Mouse (Mus musculus) spleen, postnatal 14 days (tissue): ENCODE results near the gene Gm17490.
A peak's percentile ranks its signal among the peaks of the same experiment; 100 is the strongest.

Source experiments
- DNase-seq, 2 experiments: peaks; one replicate each; pipeline ENCODE4 v3.0.0; 2021 to 2022; ENCODE audit warnings: low spot score in 2 of 2

The Gm17490 gene

DNA sequence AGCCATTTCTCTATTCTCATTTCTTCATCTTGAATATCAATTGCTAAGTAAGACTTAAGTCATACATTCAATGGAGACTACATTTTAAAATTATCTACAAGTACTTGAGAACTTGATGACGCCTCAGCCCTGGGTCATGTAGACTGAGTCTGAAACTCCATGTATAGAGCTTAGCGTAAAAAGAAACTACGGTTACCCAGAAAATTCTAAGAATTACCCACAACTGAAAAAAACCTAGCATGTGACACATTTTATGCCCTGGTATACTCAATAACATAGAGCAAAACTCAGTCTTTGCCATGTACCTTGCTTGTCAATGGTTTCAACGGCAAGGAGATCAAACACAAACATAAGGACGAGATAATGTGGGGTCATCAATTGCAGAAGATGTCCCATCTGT is at the start of gene Gm17490:
TSS of gene Gm17490 (minus strand) at position 375 of the 400 bp plus-strand sequence.
- DNase-seq, result no peak

DNA sequence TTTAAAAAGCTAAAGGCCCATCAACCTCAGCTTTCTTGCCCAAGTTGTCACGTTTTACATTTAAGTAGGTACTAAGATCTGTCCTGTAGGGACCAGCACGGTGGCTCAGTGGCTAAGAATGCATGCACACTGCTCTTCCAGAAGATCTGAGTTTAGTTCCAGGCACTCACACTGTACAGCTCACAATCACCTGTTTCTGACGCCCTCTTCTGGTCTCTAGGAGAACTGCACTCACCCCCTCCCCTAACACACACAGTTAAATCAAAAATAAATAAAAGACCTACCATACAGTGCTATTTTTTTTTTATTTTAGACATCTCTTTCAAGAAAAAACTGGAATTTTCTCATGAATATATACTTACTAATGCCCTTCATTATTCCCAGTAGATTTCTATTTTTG is 46.1 kb upstream of the Gm17490 start:
- no peak for DNase-seq

DNA sequence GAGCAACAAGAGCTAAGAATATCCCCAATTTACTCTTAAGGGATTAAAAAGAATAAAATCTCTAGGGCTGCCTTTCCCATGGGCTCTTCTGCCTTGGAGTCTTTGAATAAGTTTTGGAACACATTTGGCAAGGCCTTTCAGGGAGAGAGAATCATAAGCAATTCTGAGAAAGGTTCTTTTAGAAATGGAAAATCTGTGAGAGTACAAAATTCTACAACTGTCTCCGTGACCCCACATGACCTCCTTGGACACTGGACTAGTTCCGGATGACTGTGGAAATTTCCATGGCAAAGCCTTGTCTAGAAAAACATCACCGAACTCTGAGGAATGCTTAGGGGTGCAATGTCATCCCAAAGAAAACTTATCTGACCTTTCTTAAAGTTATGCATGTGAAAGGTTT is 39.3 kb upstream of the Gm17490 start:
- no peak for DNase-seq

DNA sequence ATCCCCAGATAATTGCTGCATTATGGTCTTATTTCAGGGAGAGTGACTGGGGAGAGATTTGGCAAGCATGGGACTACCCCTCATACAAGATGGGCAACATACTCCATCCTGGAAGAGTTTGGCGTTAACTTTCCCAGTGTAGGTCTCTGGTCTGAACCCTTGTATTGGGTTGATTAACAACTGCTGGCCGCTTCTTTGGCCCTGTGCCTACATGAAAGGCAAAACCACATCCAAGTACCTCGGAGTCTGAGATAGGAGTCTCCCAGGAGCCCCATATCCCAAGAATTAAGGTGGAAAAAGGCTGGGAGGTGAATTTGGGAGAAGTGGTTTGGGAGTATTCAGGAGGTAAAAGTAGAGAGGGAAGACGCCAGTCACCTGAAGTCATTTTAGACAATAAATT is 38.7 kb upstream of the Gm17490 start:
- no peak for DNase-seq

DNA sequence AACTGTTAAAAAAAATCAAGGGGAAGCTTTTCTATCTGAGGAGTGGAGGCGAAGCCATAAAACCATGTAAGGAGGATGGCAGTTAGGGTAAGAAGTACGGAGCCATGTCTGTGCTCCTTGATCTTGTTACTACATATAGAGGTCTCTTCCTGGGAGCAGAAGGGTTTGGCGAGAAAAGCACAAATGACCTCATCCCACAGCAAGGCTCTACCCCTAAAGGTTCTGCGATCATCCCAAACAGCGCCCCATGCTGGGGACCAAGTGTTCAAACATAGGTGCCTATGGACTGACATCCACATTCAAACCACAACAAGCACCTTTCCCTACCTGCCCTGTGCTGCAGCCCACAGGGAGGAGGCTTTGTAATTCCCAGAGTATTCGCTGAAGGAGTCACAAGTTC is 38.3 kb upstream of the Gm17490 start:
- peak in 1 of 2 experiments; percentile 41 for DNase-seq

DNA sequence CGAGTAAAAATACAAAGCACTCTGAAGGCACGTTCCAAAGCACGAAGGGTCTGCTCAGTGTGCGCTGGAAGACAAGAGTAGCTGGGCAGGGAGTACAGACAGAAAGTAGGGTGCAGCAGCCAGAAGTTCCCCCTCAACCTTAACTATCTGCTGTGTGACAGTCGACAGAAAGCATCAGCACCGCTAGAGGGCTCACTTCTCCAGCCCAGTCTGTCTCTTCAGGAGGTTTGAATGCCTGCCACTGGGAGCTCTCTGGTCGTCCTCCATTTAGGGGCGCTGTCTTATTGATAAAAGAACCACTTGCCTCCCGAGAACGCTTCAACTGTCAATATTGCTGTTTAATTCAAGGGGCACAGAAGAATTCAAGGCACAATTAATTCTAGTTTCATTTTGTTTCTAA is 37.9 kb upstream of the Gm17490 start:
- DNase-seq, result peak; percentile 59 to 78

DNA sequence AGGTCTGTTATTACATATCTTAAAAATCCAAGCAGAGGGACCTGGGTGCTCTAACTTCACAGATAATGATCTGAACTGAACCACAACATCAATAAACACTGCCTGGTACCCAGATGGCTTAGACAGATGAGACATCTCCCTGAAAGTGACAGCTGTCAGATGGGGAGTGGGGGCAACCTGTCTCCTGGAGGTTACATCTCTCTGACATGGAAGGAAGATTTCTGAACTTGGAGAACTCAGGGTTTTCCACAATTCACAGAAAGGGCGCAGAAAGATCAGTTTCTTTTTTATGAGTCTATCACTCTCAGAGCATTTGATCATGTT is 36.8 kb upstream of the Gm17490 start:
- no peak for DNase-seq

DNA sequence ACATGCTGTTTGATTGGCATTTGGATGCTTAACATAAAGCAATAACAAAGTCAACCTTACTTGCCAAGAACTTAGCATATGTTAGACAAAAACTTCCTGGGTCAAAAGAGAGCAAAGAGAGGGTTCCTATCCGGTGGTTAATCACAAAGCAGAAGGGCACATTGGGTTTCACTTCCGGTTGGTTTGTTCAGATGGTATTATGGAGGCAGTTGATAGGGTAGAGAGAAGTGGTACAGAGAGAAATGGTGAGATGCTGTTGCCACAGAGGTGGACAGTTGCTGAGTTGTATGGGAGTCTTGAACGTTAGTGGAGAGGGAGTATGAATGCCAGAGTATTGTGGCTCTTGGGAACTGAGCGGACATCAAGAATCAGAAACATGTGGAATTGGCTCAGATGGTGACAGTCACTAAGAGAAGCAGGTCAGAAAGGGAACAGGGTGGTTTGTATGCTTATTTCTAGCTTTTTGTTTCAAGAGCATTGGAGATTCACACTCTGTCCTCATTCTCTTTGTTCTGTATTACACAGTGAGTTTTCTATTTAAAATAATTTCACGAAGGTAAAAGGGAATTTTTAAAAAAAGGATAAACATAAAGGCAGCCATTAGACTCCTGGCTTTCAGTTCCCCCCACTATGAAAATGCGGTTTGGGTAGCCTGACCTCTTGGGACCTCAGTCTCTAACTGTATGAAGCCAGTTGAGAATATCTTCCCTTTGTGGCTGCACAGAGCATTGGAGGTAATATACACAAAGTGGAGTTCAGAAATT is 36.3 kb upstream of the Gm17490 start:
- DNase-seq, result no peak

DNA sequence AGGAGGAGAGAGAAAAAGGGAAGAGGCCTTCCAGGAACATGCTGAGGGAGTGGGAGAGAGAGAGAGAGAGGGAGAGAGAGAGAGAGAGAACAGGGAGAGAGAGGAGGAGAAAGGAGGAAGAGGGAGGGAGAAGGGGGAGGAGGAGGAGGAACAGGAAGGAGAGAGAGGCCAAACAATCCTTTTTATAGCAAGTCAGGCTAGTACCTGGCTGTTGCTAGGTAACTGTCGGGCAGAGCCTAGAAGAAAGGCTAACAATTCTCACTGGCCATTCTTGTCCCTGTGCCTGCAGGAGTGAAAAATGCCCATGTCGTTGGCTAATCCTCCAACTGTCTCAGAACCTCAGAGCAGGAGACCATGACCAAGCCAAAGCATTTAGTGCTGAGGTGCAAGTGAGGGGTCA is 33.2 kb upstream of the Gm17490 start:
- DNase-seq, result no peak

DNA sequence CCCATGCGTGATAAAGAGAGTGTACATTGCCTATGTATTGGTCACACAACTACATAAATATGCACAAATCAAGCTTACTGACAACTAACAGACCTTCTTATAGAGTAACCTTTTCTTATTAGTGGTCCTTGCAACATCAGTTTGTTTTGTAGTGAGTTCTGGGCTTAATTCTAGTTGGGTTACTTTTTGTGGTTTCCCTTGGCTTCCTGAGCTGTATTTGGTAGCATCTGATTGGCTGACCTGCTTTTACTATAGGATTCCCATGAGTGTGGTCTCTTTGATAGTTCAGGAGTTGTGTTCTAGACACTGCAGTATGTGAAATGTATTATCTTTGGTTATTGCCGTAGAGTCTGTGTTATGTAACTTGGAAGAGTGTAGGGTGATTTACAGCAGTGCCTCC is 31.5 kb upstream of the Gm17490 start:
- no peak for DNase-seq

DNA sequence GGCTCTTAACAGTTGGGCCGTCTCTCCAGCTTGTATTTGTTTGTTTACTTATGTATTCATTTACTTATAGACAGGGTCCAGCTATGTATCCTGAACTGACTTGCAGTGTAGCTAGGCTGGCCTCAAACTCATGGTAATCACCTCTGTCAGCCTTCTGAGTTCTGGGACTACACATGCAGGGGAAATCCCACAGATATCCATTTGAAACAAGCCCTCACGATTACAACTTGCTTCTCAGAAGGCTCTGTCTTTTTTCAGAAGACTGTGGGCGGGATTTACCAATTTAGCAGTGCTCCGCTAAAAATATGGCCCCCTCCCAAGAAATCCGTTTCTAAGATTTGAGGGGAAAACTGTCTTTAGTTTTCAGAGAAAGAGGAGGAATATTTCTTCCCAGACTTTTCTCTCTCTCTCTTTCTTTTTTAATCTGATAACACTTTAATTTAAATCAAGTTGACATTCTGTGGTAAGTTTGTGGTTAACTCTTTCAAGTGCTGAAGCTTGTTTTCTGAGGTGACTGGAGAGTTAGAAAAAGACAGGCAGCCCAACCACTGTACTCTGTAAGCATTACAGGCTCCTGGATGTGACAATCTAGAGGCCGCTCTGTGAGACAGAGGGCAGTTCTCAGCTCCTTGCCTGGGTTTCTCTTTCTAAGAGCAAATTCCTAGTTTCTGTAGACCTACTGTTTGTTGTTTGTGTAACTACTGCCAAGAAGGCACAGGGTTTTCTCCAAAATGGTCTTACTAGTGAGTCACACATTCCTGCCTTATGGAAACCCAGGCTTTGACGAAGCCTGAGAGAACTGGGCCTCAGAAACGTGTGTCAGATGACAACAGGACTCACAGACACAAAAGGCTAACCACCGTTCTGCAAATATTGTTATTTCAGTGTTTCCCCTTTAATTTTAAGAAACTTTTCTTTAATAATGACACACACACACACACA is 29.2 kb upstream of the Gm17490 start:
- no peak for DNase-seq

DNA sequence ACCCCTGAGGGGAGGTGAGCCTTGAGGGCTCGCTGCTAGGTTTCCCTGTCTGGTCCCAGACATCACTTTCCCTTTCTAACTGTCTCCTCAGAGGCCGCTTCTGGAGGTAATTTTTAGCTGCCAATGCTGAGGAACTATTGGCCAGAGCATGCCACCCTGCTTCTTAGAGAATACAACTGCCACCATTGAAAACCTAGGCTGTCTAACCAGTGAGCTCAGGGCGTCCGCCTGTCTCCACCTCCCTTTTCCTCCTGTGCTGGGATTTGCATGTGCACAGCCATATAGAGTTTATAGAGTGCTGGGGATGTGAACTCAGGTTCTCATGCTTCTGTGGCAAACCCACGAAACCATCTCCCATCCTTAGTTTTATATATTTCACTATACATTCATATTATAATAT is 27.7 kb upstream of the Gm17490 start:
- DNase-seq, result no peak

DNA sequence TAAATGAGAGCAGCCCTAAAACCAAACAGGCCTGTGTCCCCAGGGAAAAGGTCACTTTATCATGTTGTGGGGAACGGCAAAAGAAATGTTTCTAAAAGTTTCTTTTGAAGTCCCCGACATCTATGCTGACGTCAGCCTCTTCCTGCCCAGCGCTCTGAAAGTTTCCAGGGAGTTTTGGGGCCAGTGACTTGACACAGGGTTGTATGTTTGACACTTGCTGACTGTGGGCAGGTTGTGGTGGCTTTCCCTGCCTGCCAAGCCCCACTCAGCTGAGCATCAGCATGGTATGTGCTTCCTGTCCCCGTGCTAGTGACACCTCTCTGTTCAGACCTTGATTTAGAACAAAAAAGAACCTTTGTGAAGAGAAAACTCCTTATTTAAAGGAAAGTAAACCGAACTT is 27.3 kb upstream of the Gm17490 start:
- DNase-seq, result no peak

DNA sequence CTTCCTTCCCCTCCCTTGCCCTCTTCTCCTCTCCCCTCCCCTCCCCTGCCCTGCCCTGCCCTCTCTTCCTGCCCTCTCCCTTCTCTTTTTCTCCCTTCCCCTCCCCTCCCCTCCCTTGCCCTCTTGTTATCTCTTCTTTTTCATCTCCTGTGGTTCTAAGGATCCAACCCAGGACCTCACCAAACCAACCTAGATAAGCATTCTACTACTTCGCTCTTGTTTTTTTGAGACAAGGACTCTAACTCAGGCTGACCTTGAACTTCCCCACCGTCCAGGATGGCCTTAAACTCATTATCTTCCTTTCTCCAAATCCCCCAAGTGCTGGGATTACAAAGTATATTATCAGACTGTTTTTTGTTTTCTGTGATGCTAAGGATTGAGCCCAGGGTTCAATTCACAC is 26.7 kb upstream of the Gm17490 start:
- DNase-seq, result no peak

DNA sequence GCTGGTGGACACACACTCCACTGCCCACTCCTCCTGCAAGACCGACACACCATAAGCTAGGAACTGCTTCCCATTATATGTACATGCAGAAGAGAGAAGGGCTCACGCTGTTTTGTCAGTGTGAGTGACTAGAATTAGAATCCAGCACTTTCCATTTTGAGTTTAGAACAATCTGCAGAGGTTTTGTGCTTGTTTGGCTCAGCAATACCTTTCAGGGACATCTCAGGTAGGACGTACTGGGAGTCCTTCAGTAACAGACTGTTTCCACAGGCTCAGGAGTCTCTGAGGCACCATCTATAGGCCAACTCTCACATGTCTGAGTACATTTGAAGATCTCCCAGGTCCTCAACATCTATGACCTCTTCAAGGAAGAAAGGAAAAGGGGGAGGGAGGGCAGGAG is 26.1 kb upstream of the Gm17490 start:
- no peak for DNase-seq

DNA sequence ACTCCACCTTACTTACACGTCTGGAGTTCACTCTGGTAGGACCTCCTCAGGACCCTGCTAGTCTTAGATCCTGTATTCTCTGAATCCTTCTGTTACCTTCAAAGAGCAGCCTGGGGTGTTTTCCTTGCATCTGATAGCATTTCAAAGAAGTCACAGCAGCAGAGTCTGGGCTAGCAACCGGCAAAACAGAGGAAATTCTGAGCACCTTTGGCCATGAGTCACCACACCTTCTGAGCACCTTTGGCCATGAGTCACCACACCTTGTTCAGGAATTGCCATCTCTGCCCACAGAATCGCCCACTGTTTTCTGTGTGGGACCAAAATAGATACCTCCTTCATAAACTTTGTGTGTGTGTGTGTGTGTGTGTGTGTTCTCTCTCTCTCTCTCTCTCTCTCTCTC is 25.4 kb upstream of the Gm17490 start:
- DNase-seq, result no peak

DNA sequence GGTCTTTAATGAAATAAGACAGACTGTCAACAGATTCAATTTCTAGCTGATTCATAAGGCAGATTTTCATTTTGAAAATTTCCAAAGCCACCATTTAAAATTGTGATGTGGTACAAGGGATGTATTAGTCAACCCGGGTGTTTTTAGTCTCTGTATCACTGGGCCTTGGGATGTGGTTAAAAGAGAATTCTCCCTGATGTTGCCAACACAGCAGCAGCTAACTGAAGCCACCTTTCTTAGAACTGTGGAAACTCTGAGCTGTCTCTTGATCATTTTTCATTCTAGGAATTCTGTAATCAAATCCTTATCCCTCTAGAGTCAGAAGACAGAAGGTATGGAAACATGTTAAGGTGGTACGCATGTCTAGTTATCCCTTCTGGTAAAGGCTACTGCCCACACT is 19.2 kb upstream of the Gm17490 start:
- no peak for DNase-seq

DNA sequence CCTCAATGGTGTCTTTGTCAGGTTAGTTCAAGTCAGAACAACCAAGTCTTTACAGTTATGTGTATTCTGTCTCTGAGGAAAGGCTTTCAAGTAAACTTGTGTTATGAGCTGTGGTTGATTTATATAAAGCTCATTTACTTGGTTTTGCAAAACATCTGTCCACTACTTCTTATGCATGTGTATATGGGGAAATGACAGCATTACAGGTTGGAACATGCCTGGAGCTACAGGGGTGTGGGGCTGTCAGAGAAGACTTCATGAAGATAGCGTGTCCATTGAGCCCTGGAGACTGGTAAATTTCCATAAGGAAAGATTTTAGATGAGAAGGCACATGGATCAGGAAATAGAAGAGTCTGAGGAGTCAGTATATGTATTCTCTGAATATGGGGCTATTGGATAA is 18.0 kb upstream of the Gm17490 start:
- DNase-seq, result no peak

DNA sequence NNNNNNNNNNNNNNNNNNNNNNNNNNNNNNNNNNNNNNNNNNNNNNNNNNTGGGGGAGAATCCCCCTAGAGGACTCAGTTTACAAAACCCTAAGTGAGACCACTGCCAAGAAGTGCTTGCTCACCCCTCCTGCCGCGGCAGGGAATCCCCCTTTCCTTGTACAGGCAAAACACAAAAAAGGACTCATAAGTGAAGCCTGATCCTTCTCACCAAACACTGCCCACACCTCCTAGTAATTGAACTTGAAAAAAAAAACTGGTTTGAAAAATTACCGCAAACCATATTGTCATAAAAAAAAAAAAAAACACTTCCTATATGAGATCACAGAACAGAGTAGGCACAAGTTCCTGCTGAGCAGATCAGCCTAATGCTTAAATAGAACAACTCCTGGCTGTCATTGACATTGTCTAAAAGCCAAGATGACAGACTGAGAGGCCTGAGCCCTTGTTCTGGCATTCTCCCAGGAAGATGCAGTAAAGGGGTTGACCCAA is 16.4 kb upstream of the Gm17490 start, which contains the start of gene Il2ra:
TSS of gene Il2ra (plus strand) at position 357 of the 491 bp plus-strand sequence.
- DNase-seq, result no peak

DNA sequence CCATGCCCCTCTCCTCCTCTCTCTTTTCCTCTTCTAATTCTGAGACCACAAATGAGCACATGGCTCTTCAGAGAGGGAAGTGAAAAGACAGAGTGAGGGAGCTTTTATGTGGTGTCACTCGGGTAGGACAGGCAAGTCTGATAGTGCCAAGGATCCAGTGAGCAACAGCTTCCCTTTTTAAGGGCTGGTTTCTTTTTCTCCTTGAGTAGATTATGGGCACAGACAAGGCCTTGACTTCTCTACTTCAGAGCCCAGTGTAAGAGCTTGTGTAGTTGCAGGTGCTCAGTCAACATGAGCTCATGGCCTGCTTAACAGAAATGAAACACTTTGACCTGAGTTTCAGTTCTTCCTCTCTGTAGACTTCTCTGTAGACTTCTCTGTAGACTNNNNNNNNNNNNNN is 11.1 kb upstream of the Gm17490 start:
- DNase-seq, result no peak

DNA sequence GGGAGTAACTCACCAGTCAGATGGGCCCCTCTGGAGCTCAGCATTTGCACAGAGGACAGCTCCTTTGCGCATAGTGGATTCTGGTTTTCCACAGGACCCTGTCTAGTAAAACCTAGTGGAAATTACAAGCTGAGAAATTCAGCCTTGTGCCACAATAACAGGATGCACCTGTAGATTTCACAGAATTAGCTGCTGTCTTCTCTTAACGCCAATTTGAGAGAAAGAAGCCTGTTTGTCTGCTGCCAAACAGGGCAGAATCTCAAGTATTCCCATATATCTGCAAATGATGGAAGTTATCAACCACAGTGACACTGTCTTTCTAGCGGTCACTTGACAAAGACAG is 10.0 kb upstream of the Gm17490 start:
- DNase-seq, result no peak

DNA sequence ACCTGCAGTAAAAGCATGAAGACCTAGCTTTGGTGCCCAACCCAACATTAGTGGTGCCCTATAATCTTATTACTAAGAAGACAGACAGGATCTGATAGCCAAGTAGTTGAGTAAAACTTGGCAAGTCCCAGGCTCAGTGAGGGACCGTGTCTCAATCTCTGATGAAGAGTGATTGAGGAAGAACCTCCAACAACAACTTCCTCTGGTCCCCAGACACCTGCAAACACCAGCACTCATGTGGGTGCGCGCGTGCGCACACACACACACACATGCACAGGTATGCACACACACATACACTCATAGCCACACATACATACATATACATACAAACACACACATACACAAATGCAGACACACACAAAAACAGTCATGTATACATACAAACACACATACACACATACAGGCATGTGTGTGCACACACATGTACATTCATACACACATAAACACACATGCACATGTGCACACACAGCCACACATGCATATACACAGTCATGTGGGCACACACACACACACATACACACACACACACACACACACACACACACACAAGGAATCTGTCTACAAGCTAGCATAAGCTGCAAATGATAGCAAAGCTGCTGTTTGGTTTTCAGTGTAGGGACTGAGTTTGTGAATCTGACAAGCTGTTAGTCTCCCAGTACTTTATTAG is 9.5 kb upstream of the Gm17490 start:
- DNase-seq, result no peak

DNA sequence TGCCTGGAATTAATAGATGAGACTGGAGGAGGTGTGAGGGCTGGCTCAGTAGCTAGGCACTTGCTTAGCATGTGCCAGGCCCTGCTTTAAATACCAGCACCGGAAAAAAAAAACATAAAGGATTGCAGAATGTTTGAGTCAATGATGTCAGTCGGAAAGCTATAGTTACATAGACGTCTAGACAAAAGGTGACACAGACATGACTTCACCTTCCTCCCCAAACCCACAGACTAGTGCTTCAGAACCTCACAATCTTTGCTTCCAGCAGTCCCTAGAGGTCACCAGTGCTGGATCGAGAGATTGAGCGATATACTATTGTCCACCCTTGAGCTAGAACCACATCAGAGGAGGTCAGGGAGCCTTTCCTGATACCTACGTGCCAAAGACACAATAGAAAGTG is 9.0 kb upstream of the Gm17490 start:
- no peak for DNase-seq
